Mouse (Mus musculus) G1E-ER4 (cell line): ENCODE measurements around the gene Padi1. TPM values are rescaled to one million over a fixed set of nuclear protein-coding genes. Genes with fewer than 3 reads are reported as not detected.

Source experiments
- GATA1 ChIP-seq: IDR thresholded peaks from one replicate; pipeline ENCODE4 v1.8.0; 2012; ENCODE audit warnings: low read length, inconsistent platforms
- polyA plus RNA-seq: library from polyadenylated mRNA; stranded (reverse); fragments of >175 nt; gene quantifications from 2 replicates; pipeline ENCODE4 v1.2.3, GENCODE M21; 2012

Padi1 gene
- polyA plus RNA-seq, 1 experiment, result 0.05 TPM

DNA sequence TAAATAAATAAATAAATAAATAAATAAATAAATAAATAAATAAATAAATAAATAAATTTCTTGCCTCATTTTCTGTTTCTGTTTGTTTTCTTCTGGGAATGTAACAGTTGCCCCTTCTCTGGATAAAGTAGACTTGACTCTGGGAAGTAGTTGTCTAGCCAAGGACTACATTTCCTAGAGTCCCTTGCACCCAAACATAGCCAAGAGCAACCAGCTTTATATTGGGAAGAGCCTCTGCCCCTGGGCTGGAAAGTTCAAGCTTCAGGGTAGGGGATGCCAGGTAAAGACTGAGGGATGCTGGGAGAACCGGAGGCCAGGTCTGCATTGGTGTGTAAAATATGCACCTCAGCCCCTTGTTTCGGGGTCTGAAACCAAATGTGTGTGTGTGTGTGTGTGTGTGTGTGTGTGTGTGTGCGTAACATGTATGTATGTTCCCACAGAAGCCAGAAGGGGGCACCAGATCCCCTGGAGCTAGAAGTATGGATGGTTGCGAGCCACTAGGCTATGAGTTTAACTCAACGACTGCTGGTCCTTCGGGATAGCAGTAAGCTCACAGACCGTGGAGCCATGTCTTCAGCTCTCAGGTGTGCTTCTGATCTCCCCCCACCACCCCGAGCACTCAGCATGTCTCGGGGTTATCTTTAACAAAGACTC is 61.2 kb downstream of the Padi1 start:
- no peak for TF ChIP-seq GATA1

DNA sequence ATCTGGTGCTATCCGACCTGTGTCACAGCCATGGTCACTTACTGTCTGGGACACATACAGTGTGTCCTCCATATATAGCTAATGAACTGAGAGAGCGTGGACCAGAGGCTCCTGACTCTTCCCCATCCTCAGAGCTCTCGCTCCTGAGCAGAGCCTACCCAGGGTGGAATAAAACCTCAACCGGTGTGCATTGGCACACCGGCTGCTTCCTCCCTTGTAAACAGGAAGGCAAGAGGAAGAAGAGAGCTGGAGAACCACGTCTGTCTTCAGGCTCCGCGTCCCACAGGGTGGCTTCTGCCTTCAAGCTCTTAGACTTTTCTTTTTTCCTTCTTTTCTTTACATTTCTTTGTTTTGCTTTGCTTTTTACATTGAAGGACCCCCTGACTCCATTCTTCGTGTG is 62.8 kb downstream of the Padi1 start:
- TF ChIP-seq GATA1, result no peak

DNA sequence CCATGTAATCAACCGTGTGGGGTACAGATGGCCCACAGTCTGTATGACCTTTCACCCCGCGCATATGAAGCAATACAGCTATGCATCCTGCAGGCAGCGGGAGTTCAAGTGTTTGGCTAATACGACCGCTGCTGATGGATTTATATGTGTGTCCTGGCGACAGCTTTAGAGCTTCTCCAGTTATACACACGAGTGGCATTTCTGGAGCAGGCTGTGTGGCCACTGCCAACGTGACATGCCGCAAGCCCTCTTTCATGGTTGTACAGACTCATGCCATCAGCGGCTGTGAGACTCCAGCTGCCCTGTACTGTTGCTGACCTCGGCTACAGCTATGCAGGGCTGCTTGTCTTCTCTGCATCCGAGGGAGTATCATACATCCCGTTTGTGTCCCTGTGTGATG is 65.1 kb downstream of the Padi1 start:
- TF ChIP-seq GATA1, result no peak

DNA sequence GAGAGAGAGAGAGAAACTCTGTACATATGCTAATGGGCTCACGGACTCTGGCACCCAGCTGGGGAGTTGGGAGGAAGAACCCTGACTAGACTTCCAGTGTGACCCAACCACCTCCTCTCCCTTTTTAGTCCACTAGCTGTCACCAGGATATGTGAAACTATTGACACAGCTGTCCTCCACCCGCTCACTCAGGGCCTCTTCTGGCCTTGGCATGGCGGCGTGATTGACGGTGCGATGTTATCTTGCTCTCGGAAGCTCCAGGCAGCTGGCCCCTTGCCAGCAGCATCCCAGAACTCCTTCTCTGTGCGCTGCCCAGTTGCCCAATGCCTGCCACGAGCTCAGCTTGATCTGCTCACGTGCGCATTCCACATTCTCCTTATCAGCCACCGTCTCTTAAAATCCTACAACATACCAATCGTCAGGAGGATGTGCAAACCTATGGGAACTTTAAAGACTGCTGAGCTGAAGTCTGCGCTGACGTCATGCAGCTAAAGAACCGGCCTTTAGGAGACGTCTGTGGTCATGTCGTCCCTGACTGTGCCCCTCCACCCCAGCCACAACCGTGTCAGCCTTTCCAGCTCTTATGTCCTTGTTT is 65.7 kb downstream of the Padi1 start:
- TF ChIP-seq GATA1, result no peak

DNA sequence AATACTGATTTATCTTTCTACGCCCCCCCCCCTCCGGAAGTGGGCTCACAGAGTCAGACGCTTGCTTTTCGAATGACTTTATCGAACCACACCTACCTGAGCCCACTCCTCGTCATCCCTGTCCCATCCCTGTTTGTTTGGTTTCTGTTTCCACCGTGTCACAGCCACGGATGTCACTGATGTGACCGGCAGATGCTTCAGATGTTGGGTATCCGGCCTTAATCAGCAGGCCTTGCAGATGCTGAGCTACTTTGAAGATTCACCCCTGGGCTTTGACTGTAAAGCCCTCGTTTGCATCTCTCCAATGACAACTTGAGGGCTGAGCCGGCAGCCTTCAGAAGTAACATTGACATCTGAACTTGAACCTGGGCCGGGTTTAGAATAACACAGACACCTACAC is 69.0 kb downstream of the Padi1 start:
- TF ChIP-seq GATA1, result no peak

DNA sequence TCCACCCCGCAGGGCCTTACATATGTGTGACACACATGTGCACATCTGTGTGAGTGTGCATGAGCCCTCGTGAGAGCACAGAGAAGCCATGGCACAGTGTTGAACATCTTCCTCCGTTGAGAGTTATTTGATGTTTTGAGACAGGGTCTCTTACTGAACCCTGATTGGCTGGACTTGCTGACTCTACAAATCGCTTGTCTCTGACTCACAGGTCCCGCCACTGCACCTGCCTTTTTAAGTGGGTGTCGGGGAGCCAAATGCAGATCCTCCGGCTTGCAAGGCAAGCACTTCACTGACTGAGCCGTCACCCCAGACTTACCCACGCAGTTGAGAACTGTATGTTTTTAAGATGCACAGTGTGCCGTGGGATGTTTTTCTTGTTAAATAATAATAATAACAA is 69.7 kb downstream of the Padi1 start:
- no peak for TF ChIP-seq GATA1

DNA sequence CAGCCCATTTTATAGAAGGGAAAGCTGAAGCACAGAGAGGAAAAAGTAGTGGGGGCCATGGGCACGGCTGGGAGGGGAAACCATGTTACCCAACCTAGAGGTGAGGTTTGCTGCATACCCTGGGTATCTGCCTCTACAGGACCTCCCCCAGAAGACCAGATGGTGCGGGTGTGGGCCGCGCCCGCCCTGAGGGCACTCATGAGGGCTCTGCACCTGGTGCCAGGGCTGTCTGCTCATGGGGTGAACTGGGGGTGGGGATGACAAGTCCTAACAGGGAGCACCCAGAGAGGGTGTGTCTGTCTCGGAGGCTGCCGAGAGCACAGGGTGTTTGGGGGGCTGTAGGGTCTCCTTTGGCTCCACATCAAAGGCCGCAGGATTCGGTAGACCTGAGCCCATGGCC is 70.7 kb downstream of the Padi1 start:
- TF ChIP-seq GATA1, result no peak

DNA sequence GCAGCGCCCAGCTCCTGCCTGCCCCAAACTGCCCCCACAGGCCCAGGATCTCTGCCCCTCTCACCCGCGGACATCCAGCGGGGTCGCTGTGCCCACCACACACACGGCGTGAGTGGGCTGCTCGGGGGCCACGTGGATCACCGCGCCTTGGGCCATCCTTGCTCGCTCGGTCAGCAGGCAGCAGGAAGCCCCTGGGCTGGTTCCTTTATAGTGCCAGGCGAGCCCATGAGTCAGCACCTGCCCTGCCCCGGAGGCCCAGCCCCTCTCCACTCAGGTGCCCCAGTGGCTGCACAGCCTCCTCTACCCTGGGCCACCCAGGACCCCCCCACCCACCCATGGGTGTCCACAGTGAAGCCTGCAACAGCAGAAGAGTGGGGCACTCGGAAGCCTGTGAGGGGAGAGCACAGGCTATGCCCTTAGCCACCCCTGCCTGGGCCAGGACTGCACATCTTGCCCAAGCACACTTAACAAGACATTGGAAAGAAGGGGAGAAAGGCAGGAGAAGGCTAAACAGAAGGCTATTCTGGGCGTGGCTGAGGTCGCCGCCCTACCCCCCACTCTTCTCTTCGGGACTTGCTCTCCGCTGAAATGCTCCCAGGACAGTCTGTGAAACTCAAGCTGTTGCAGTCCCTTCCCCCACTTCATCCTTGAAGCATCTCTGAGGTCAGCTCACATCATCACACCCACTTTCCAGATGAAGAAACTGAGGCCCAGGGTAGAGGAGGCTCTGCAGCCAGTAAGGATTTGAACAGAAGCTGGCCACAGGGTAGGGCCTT is 71.4 kb downstream of the Padi1 start, which contains the start of gene Padi4:
Gene Padi4 (minus strand): TSS at position 212 of the 776 bp plus-strand sequence.
- no peak for TF ChIP-seq GATA1

DNA sequence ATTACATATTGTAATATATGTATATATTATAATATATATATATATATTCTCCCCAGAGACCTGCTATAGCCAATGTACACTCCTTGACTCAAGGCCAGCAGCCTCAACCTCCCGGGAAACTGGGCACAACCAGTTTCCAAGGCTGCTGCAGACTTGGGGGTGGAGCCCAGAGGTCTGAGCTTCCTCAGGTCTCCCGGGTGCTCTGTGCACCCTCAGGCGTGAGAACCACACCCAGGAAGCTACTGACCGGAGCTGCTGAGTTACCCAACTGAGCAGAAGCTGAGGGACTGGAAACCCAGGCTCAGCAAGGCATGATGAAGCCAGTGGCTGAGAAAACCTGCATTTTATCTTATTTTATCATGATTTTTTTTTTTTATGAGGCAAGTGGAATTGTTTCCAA is 74.5 kb downstream of the Padi1 start:
- TF ChIP-seq GATA1, result no peak

DNA sequence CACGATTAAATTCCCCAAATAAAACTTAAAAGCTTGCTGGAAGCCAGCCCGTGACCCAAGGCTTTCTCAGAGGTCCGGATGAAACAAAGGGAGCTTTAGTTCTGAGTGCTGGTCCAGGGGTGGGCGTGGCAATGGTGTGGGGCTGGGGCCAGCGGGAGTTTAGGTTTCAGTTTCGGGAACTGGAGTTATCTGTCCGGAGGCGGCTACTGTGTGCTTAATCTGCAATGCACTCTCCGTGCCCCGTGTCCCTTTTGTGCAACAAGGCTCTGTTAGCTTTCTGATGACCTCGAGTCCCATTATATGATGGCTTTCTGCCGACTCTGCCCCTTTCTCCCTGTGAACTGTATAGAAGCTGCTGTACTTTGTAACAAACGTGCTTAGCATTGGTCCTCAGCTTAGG is 75.1 kb downstream of the Padi1 start:
- TF ChIP-seq GATA1, result no peak

DNA sequence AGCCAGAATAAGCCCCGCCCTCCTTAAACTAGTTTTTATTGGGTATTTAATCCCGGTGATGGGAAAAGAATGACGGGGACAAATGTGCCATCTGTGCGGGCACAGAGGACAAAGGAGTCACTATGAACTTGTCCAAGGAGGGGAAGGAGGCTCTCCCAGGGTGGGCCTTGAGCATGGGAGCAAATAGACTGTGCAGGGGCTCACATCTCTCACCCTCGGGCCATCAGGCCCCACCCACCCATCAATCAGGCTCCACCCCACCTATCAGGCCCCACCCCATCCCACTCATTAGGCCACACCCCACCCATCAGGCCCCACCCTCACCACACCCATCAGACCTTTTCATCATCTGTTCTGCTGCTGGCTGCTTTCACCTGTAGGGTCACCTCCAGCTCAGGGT is 76.6 kb downstream of the Padi1 start:
- TF ChIP-seq GATA1, result no peak

DNA sequence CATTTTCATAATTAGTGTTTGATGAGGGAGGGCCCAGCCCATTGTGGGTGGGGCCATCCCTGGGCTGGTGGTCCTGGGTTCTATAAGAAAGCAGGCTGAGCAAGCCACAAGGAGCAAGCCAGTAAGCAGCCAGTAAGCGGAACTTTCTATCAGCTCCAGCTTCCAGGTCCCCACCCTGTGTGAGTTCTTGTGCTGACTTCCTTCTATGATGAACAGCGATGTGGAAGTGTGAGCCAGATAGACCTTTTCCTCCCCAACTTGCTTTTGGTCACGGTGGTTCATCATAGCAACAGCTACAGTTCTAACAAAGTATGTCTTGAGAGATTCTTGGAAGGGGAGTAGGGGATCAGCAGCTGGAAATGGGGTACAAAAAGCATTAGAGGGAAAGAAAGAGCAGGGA is 79.6 kb downstream of the Padi1 start:
- TF ChIP-seq GATA1, result no peak

DNA sequence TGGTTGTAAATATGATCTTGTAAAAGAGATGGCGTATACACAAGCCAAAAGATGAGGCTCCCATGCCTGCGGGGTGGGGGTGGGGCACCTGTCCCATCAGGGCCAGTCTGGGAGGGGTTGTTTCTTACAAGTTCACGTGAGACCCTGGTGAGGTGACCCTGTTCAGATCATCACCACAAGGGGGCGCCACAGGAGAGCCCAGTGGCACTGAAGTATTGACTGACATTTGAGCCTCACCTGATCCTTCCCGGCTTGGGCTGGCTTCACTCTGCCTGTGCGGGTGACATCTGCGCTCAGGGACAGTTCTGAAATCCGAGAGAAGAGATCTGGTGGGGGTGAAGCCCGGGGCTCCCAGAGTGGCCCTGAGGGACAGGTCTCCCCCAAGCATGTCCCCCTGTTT is 82.4 kb downstream of the Padi1 start:
- no peak for TF ChIP-seq GATA1

Other genes with a start within 250 kb of the Padi1 start
- gene Arhgef10l, start 179.8 kb downstream of the Padi1 start, polyA plus RNA-seq, result 0.02 TPM in 1 of 2 replicates, not detected in the other
- gene Rcc2, start 145.2 kb downstream of the Padi1 start, polyA plus RNA-seq, result 420 and 547 TPM in 2 replicates
- not detected in 2 replicates for gene Padi6, start 103.1 kb downstream of the Padi1 start, polyA plus RNA-seq
- not detected in 2 replicates for gene Padi4, start 71.5 kb downstream of the Padi1 start, polyA plus RNA-seq
- gene Padi3, start 35.1 kb downstream of the Padi1 start, polyA plus RNA-seq, result 3.2 and 3.4 TPM in 2 replicates
- gene Padi2, start 60.6 kb upstream of the Padi1 start, polyA plus RNA-seq, result not detected in 2 replicates
- 113 and 184 TPM in 2 replicates for gene Sdhb, start 115.4 kb upstream of the Padi1 start, polyA plus RNA-seq
- 94.6 and 123 TPM in 2 replicates for gene Atp13a2, start 141.1 kb upstream of the Padi1 start, polyA plus RNA-seq
- gene Mfap2, start 164.6 kb upstream of the Padi1 start, polyA plus RNA-seq, result not detected in 2 replicates
- 1.6 and 2.6 TPM in 2 replicates for gene Crocc, start 214.8 kb upstream of the Padi1 start, polyA plus RNA-seq
- 130 and 158 TPM in 2 replicates for gene Necap2, start 232.6 kb upstream of the Padi1 start, polyA plus RNA-seq
- not detected in 2 replicates for gene Spata21, start 242.6 kb upstream of the Padi1 start, polyA plus RNA-seq